Mouse (Mus musculus) liver, embryonic 15.5 days (tissue): ENCODE measurements at regions not wholly inside any gene's neighbourhood (a gene's known extent, or its start where the extent isn't known, plus 50 kb on each side); places are given as distances from the start of the nearest gene placed in this dataset.

Experiments used
- ATAC-seq: fragments of 200-750 bp; cut with Nextera tagmentation; 2 replicates; pipeline ENCODE4 v1.8.0; 2017; ENCODE audit warnings: moderate number of reproducible peaks, mild to moderate bottlenecking, moderate library complexity; ENCODE audit not compliant: insufficient read depth
- H3K27ac ChIP-seq: fragments of 300-500 bp; sonication (generic); replicated peaks from 2 replicates; pipeline ENCODE4 v1.5.1; 2015; ENCODE audit warnings: mild to moderate bottlenecking, inconsistent platforms
- H3K27me3 ChIP-seq: fragments of 300-500 bp; sonication (generic); 2 replicates; pipeline ENCODE4 v1.6.1; 2015; ENCODE audit warnings: mild to moderate bottlenecking, inconsistent platforms
- H3K36me3 ChIP-seq: fragments of 300-500 bp; sonication (generic); replicated peaks from 2 replicates; pipeline ENCODE4 v1.6.1; 2015; ENCODE audit warnings: moderate library complexity, mild to moderate bottlenecking, inconsistent platforms
- H3K4me1 ChIP-seq: fragments of 300-500 bp; sonication (generic); replicated peaks from 2 replicates; pipeline ENCODE4 v1.6.1; 2015; ENCODE audit warnings: inconsistent platforms
- H3K4me2 ChIP-seq: fragments of 300-500 bp; sonication (generic); 2 replicates; pipeline ENCODE4 v1.6.1; 2015; ENCODE audit warnings: moderate library complexity, mild to moderate bottlenecking, inconsistent platforms
- H3K4me3 ChIP-seq: fragments of 300-500 bp; sonication (generic); replicated peaks from 2 replicates; pipeline ENCODE4 v1.5.1; 2015; ENCODE audit warnings: mild to moderate bottlenecking, inconsistent platforms
- H3K9ac ChIP-seq: fragments of 300-500 bp; sonication (generic); 2 replicates; pipeline ENCODE4 v1.6.1; 2015; ENCODE audit warnings: moderate library complexity, mild to moderate bottlenecking, inconsistent platforms
- H3K9me3 ChIP-seq: fragments of 300-500 bp; sonication (generic); replicated peaks from 2 replicates; pipeline ENCODE4 v1.6.1; 2016; ENCODE audit warnings: inconsistent platforms
- WGBS: fragments of 180-500 bp; shearing (Covaris S2); methylation state at CpG from one replicate; pipeline ENCODE4 v1.1.7; 2015; ENCODE audit warnings: mixed read lengths; ENCODE audit not compliant: insufficient replicate concordance; 5-methylcytosine and 5-hydroxymethylcytosine counted together

GRCm38 (mm10) chr14:25138485-25138884 is 320.5 kb upstream of the Zmiz1 start:
- WGBS, result 36% methylated on average over 3 of the region's 3 CpGs
- no peaks in the 10 kb centered on the region for H3K4me1 ChIP-seq
- no peaks in the 10 kb centered on the region for H3K27me3 ChIP-seq
- ATAC-seq, result no peak
- no peaks in the 10 kb centered on the region for H3K36me3 ChIP-seq
- H3K4me2 ChIP-seq, result no peak overlapping the region
- H3K9ac ChIP-seq, result no peak overlapping the region
- no peaks in the 10 kb centered on the region for H3K9me3 ChIP-seq
- no peak overlapping the region for H3K4me3 ChIP-seq
- H3K27ac ChIP-seq, result no peak overlapping the region

DNA sequence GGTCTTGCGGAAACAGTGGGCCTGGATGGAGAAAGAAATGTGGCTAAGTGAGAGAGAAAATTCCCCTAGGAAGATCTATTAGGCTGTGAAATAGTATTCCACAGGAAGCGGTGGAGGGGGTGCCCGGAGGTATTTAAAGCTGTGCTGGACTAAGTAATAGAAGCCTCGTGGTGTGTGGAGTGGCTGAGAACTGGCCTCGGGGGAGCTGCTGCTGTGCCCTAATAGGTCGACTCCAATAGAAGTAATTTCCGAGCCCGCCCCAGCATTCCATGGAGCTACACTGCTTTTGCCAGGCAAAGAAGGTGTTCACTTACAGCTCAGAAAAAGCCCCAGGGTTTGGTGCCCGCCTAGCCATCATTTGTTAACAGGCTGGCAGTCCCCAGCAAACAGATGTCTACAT is 317.1 kb upstream of the Zmiz1 start:
- H3K27ac ChIP-seq, result no peak overlapping the region
- H3K4me2 ChIP-seq, result no peak overlapping the region
- H3K27me3 ChIP-seq, result no peaks in the 10 kb centered on the region
- WGBS, result 55% methylated on average over 9 of the region's 9 CpGs
- H3K9ac ChIP-seq, result no peak overlapping the region
- H3K4me3 ChIP-seq, result no peak overlapping the region
- H3K36me3 ChIP-seq, result no peaks in the 10 kb centered on the region
- no peaks in the 10 kb centered on the region for H3K9me3 ChIP-seq
- no peaks in the 10 kb centered on the region for H3K4me1 ChIP-seq
- no peak for ATAC-seq

- Histone ChIP-seq H3K4me3 (no peak overlapping the region), H3K9me3 (no peaks in the 10 kb centered on the region), H3K27me3 (no peaks in the 10 kb centered on the region), H3K4me1 (no peaks in the 10 kb centered on the region), H3K27ac (no peak overlapping the region), H3K9ac (no peak overlapping the region), H3K4me2 (no peak overlapping the region), H3K36me3 (no peaks in the 10 kb centered on the region)
- ATAC-seq, result no peak
- WGBS, result 67% methylated on average over 4 of the region's 4 CpGs
Measured at GRCm38 (mm10) chr14:25143051-25143450, 315.9 kb upstream of the Zmiz1 start.

DNA sequence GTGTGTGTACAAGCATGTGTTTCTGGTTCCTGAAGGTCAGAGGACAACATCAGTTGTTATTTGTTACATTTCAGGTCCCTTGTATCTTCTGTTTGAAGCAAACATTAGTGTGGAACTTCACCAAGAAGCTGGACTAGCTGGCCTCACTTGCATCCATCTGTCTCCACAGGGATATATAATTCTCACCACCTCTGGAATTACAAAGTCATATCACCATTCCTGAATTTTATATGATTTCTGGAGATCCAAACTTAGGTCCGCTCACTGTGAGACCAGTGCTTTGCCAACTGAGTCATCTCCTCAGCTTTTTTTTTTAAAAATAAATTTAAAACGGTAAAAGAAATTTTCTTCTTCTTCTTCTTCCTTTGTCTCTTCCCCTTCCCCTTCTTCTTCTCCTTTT is 311.3 kb upstream of the Zmiz1 start:
- Histone ChIP-seq H3K9ac (no peak overlapping the region), H3K27me3 (no peaks in the 10 kb centered on the region), H3K9me3 (no peaks in the 10 kb centered on the region), H3K4me3 (no peak overlapping the region), H3K27ac (no peak overlapping the region), H3K36me3 (no peaks in the 10 kb centered on the region), H3K4me2 (no peak overlapping the region), H3K4me1 (no peaks in the 10 kb centered on the region)
- ATAC-seq, result no peak
- WGBS, result 62% methylated on average over 2 of the region's 2 CpGs

GRCm38 (mm10) chr14:25150968-25151367 is 308.0 kb upstream of the Zmiz1 start:
- no peak overlapping the region for H3K27ac ChIP-seq

GRCm38 (mm10) chr14:25151485-25151884 is 307.5 kb upstream of the Zmiz1 start:
- H3K9ac ChIP-seq, result no peak overlapping the region
- no peaks in the 10 kb centered on the region for H3K9me3 ChIP-seq
- no peak for ATAC-seq
- no peak overlapping the region for H3K4me3 ChIP-seq
- H3K4me1 ChIP-seq, result no peaks in the 10 kb centered on the region
- H3K27ac ChIP-seq, result no peak overlapping the region
- H3K36me3 ChIP-seq, result no peaks in the 10 kb centered on the region
- 53% methylated on average over 2 of the region's 2 CpGs for WGBS
- no peaks in the 10 kb centered on the region for H3K27me3 ChIP-seq
- H3K4me2 ChIP-seq, result no peak overlapping the region

More at GRCm38 (mm10) chr14:25150968-25151367, 308.0 kb upstream of the Zmiz1 start:
- Histone ChIP-seq H3K27me3 (no peaks in the 10 kb centered on the region), H3K9me3 (no peaks in the 10 kb centered on the region), H3K4me3 (no peak overlapping the region), H3K36me3 (no peaks in the 10 kb centered on the region), H3K4me1 (no peaks in the 10 kb centered on the region), H3K9ac (no peak overlapping the region), H3K4me2 (no peak overlapping the region)
- ATAC-seq, result no peak
- WGBS, result 13% methylated on average over 1 of the region's 1 CpGs

DNA sequence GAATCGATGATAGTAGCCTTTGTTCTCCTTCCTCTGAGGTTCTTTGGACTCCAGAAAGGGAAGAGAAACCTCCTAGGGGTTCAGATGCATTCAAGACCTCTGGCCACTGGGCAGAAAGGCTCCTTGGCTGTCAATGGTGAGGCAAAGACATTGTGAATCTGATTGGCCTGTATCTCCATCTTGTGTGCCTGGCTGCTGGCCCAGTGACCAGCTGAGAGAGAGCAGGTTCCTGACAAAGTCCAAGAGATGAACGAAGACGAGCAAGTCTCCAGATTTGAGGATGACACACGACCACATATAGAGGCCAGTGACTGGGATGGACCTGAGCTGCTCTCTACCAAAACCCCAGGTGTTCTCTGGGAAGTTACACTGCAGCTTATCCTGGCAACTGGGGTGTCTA is 305.4 kb upstream of the Zmiz1 start:
- 49% methylated on average over 4 of the region's 4 CpGs for WGBS
- Histone ChIP-seq H3K9me3 (no peaks in the 10 kb centered on the region), H3K27ac (no peak overlapping the region), H3K4me1 (no peaks in the 10 kb centered on the region), H3K4me2 (no peak overlapping the region), H3K4me3 (no peak overlapping the region), H3K36me3 (no peaks in the 10 kb centered on the region), H3K9ac (no peak overlapping the region), H3K27me3 (no peaks in the 10 kb centered on the region)
- ATAC-seq, result no peak

DNA sequence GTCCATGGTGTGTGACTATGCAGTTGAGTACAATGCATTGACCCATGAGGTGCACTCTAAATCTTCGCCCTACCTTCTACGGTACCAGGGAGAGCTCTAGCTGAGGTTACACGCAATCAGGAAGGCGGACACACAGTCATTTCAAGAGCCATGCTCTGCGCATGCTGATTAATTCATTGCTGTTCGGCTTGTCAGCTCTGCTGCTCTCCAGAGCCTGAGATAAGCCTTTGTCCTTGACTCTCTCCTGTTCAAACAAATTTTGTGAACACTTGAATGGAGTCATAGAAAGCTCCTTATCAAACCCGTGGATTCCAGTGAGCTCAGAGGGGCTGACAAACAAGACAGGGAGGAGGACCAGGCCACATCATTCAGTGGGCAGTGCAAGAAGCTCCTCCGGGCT is 304.8 kb upstream of the Zmiz1 start:
- 52% methylated on average over 8 of the region's 8 CpGs for WGBS
- Histone ChIP-seq H3K4me3 (no peak overlapping the region), H3K27ac (no peak overlapping the region), H3K36me3 (no peaks in the 10 kb centered on the region), H3K4me2 (no peak overlapping the region), H3K9me3 (no peaks in the 10 kb centered on the region), H3K4me1 (no peaks in the 10 kb centered on the region), H3K9ac (no peak overlapping the region), H3K27me3 (no peaks in the 10 kb centered on the region)
- ATAC-seq, result no peak

GRCm38 (mm10) chr14:25155008-25155783 is 303.8 kb upstream of the Zmiz1 start:
- H3K9me3 ChIP-seq, result no peaks in the 10 kb centered on the region
- H3K27me3 ChIP-seq, result no peaks in the 10 kb centered on the region
- no peak overlapping the region for H3K4me3 ChIP-seq
- no peaks in the 10 kb centered on the region for H3K4me1 ChIP-seq
- no peak overlapping the region for H3K9ac ChIP-seq
- WGBS, result 50% methylated on average over 7 of the region's 7 CpGs
- H3K27ac ChIP-seq, result no peak overlapping the region
- H3K4me2 ChIP-seq, result no peak overlapping the region
- no peak for ATAC-seq
- no peaks in the 10 kb centered on the region for H3K36me3 ChIP-seq

DNA sequence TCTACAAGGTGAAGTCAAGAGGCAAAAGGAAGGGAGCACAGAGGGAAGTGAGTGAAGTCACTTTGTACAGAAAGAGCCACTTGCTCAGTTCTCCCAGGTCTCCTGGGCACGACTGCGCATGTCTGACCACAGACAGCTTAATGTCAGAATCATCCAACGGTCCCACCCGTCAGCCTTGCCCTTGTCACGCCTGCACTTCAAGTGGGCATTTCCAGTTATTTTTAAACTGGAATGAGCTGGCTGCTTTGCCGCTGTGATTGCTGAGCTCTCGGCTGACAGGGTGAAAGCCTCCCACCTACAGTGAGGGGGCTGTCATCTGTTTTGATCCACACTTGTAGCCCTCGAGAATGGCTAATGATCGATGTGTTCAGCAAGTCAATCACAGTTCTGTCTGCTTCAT is 302.8 kb upstream of the Zmiz1 start:
- no peak for ATAC-seq
- no peaks in the 10 kb centered on the region for H3K9me3 ChIP-seq
- 43% methylated on average over 9 of the region's 9 CpGs for WGBS

GRCm38 (mm10) chr14:25161684-25162321 is 297.2 kb upstream of the Zmiz1 start:
- 49% methylated on average over 8 of the region's 8 CpGs for WGBS
- H3K4me2 ChIP-seq, result no peak overlapping the region
- no peak for ATAC-seq
- H3K4me1 ChIP-seq, result no peaks in the 10 kb centered on the region
- H3K27ac ChIP-seq, result no peak overlapping the region
- H3K27me3 ChIP-seq, result no peaks in the 10 kb centered on the region
- H3K9me3 ChIP-seq, result no peaks in the 10 kb centered on the region
- H3K36me3 ChIP-seq, result no peaks in the 10 kb centered on the region
- no peak overlapping the region for H3K9ac ChIP-seq
- H3K4me3 ChIP-seq, result no peak overlapping the region

More for the DNA sequence above, 302.8 kb upstream of the Zmiz1 start:
- Histone ChIP-seq H3K27ac (no peak overlapping the region), H3K4me1 (no peaks in the 10 kb centered on the region), H3K36me3 (no peaks in the 10 kb centered on the region), H3K4me2 (no peak overlapping the region), H3K4me3 (no peak overlapping the region), H3K27me3 (no peaks in the 10 kb centered on the region), H3K9ac (no peak overlapping the region)
